Mouse (Mus musculus) embryonic facial prominence, embryonic 14.5 days (tissue): ENCODE measurements around the gene Atg9a. TPM values are rescaled to one million over a fixed set of nuclear protein-coding genes. Genes with fewer than 3 reads are reported as not detected.

ENCODE experiments used
- ATAC-seq: fragments of 200-750 bp; cut with Nextera tagmentation; 2 replicates; pipeline ENCODE4 v1.8.0; 2017; ENCODE audit warnings: low read depth, moderate number of reproducible peaks, moderate TSS enrichment
- DNase-seq: peaks from one replicate; pipeline ENCODE4 v3.0.0-alpha.2; 2015; ENCODE audit warnings: low spot score
- H3K27ac ChIP-seq: fragments of 300-500 bp; sonication (generic); replicated peaks from 2 replicates; pipeline ENCODE4 v1.5.1; 2014; ENCODE audit warnings: low read depth, mild to moderate bottlenecking, low read length, moderate library complexity
- H3K27me3 ChIP-seq: fragments of 300-500 bp; sonication (generic); replicated peaks from 2 replicates; pipeline ENCODE4 v1.6.1; 2014; ENCODE audit warnings: low read length; ENCODE audit not compliant: control insufficient read depth, insufficient read depth
- H3K36me3 ChIP-seq: fragments of 300-500 bp; sonication (generic); 2 replicates; pipeline ENCODE4 v1.6.1; 2014; ENCODE audit warnings: low read length, mixed read lengths; ENCODE audit not compliant: control insufficient read depth, insufficient read depth
- H3K4me1 ChIP-seq: fragments of 300-500 bp; sonication (generic); 2 replicates; pipeline ENCODE4 v1.6.1; 2014; ENCODE audit warnings: antibody characterized with exemption, low read length; ENCODE audit not compliant: control insufficient read depth, insufficient read depth
- H3K4me2 ChIP-seq: fragments of 300-500 bp; sonication (generic); 2 replicates; pipeline ENCODE4 v1.6.1; 2014; ENCODE audit warnings: low read depth, mild to moderate bottlenecking, low read length, moderate library complexity, mixed read lengths
- H3K4me3 ChIP-seq: fragments of 300-500 bp; sonication (generic); 2 replicates; pipeline ENCODE4 v1.5.1; 2014; ENCODE audit warnings: low read depth, mild to moderate bottlenecking, low read length
- H3K9ac ChIP-seq: fragments of 300-500 bp; sonication (generic); 2 replicates; pipeline ENCODE4 v1.6.1; 2014; ENCODE audit warnings: low read depth, mild to moderate bottlenecking, low read length, moderate library complexity, mixed read lengths
- H3K9me3 ChIP-seq: fragments of 300-500 bp; sonication (generic); 2 replicates; pipeline ENCODE4 v1.6.1; 2016; ENCODE audit warnings: low read length; ENCODE audit not compliant: control insufficient read depth
- WGBS: fragments of 180-500 bp; shearing (Covaris S2); extraction: QIAGEN DNeasy Blood & Tissue Kit; methylation state at CpG from one replicate; pipeline ENCODE4 v1.1.7; 2014; 5-methylcytosine and 5-hydroxymethylcytosine counted together
- polyA plus RNA-seq: library from polyadenylated mRNA; unstranded; fragments of >200 nt; fragmentation: Nextera tagmentation; extraction: Ambion mirVana; gene quantifications from 2 replicates; pipeline ENCODE4 v1.2.1, GENCODE M21; 2014

Gene Atg9a
- polyA plus RNA-seq, 1 experiment from 2014 or later, result 31.9 TPM

GRCm38 (mm10) chr1:75218227-75219001, 26.4 kb upstream of the Atg9a start:
- Histone ChIP-seq H3K36me3 (peaks cover 27% of the 10 kb centered on the region), H3K4me2 (peak overlapping the region; percentile 95), H3K27me3 (peaks cover 53% of the 10 kb centered on the region), H3K9ac (peak overlapping the region; percentile 52), H3K4me3 (peak overlapping the region; percentile 57), H3K27ac (no peak overlapping the region), H3K9me3 (no peaks in the 10 kb centered on the region), H3K4me1 (peaks cover 7% of the 10 kb centered on the region; the same call in 1 of the 2 replicates)
- DNase-seq (peak; percentile 47), ATAC-seq (peak; percentile 64)
- 2% methylated on average over 38 of the region's 38 CpGs for WGBS

- peaks cover 53% of the 10 kb centered on the region for H3K27me3 ChIP-seq
- H3K4me1 ChIP-seq, result peaks cover 7% of the 10 kb centered on the region; the same call in 1 of the 2 replicates
- DNase-seq (no peak), ATAC-seq (no peak; the same call in 1 of the 2 replicates)
- H3K27ac ChIP-seq, result no peak overlapping the region
- peaks cover 32% of the 10 kb centered on the region for H3K36me3 ChIP-seq
- under 1% methylated on average over 6 of the region's 6 CpGs for WGBS
- H3K4me3 ChIP-seq, result peak overlapping the region; percentile 57
- H3K9me3 ChIP-seq, result no peaks in the 10 kb centered on the region
- 0 out of 2 replicates have a peak overlapping the region, but pooled peaks have one; percentile 52 for H3K9ac ChIP-seq
- peak overlapping the region; percentile 95 for H3K4me2 ChIP-seq
These were observed 25.9 kb upstream of the Atg9a start for GRCm38 (mm10) chr1:75217893-75218226.

GRCm38 (mm10) chr1:75216797-75217585, 25.0 kb upstream of the Atg9a start:
- Histone ChIP-seq H3K9ac (no peak overlapping the region), H3K27me3 (peaks cover 53% of the 10 kb centered on the region), H3K4me3 (0 out of 2 replicates have a peak overlapping the region, but pooled peaks have one; percentile 57), H3K27ac (no peak overlapping the region), H3K4me1 (peaks cover 7% of the 10 kb centered on the region; the same call in 1 of the 2 replicates), H3K9me3 (no peaks in the 10 kb centered on the region), H3K4me2 (peak overlapping the region; percentile 95; the same call in 1 of the 2 replicates), H3K36me3 (peaks cover 40% of the 10 kb centered on the region)
- 75% methylated on average over 12 of the region's 13 CpGs for WGBS
- DNase-seq (no peak), ATAC-seq (no peak)

- peaks cover 40% of the 10 kb centered on the region for H3K36me3 ChIP-seq
- no peak for DNase-seq
- H3K9ac ChIP-seq, result no peak overlapping the region
- no peaks in the 10 kb centered on the region for H3K9me3 ChIP-seq
- peaks cover 13% of the 10 kb centered on the region; the same call in 1 of the 2 replicates for H3K4me1 ChIP-seq
- no peak overlapping the region for H3K4me2 ChIP-seq
- H3K4me3 ChIP-seq, result no peak overlapping the region
- ATAC-seq, result no peak
- 95% methylated on average over 9 of the region's 9 CpGs for WGBS
- no peak overlapping the region for H3K27ac ChIP-seq
- peaks cover 43% of the 10 kb centered on the region for H3K27me3 ChIP-seq
These were observed 23.8 kb upstream of the Atg9a start for GRCm38 (mm10) chr1:75215785-75216184.

GRCm38 (mm10) chr1:75214886-75215285, 22.9 kb upstream of the Atg9a start:
- Histone ChIP-seq H3K4me1 (peaks cover 19% of the 10 kb centered on the region), H3K4me3 (no peak overlapping the region), H3K9ac (no peak overlapping the region), H3K27ac (no peak overlapping the region), H3K36me3 (peaks cover 40% of the 10 kb centered on the region), H3K4me2 (no peak overlapping the region), H3K9me3 (no peaks in the 10 kb centered on the region), H3K27me3 (peaks cover 34% of the 10 kb centered on the region)
- 71% methylated on average over 5 of the region's 5 CpGs for WGBS
- DNase-seq, result no peak
- ATAC-seq, result no peak

GRCm38 (mm10) chr1:75214442-75214841, 22.4 kb upstream of the Atg9a start:
- ATAC-seq, result no peak
- Histone ChIP-seq H3K36me3 (peaks cover 40% of the 10 kb centered on the region), H3K4me1 (peaks cover 23% of the 10 kb centered on the region), H3K27me3 (peaks cover 30% of the 10 kb centered on the region), H3K4me2 (no peak overlapping the region), H3K9me3 (no peaks in the 10 kb centered on the region), H3K9ac (no peak overlapping the region), H3K27ac (no peak overlapping the region), H3K4me3 (no peak overlapping the region)
- WGBS, result 82% methylated on average over 2 of the region's 2 CpGs
- no peak for DNase-seq

- Histone ChIP-seq H3K9ac (no peak overlapping the region), H3K36me3 (peaks cover 40% of the 10 kb centered on the region), H3K4me1 (peaks cover 24% of the 10 kb centered on the region)
These were observed 21.1 kb upstream of the Atg9a start for GRCm38 (mm10) chr1:75213096-75213495.

GRCm38 (mm10) chr1:75212542-75212941, 20.5 kb upstream of the Atg9a start:
- H3K9ac ChIP-seq, result no peak overlapping the region
- H3K27ac ChIP-seq, result no peak overlapping the region
- H3K27me3 ChIP-seq, result peaks cover 11% of the 10 kb centered on the region
- H3K9me3 ChIP-seq, result no peaks in the 10 kb centered on the region
- ATAC-seq (no peak), DNase-seq (no peak)
- H3K4me1 ChIP-seq, result peaks cover 23% of the 10 kb centered on the region
- H3K4me2 ChIP-seq, result no peak overlapping the region
- no peak overlapping the region for H3K4me3 ChIP-seq
- peaks cover 40% of the 10 kb centered on the region for H3K36me3 ChIP-seq
- 83% methylated on average over 4 of the region's 4 CpGs for WGBS

More at GRCm38 (mm10) chr1:75213096-75213495, 21.1 kb upstream of the Atg9a start:
- Histone ChIP-seq H3K27ac (no peak overlapping the region), H3K27me3 (peaks cover 16% of the 10 kb centered on the region), H3K9me3 (no peaks in the 10 kb centered on the region), H3K4me3 (no peak overlapping the region), H3K4me2 (no peak overlapping the region)
- DNase-seq (no peak), ATAC-seq (no peak)
- WGBS, result 88% methylated on average over 7 of the region's 7 CpGs
